Mouse (Mus musculus) central nervous system, embryonic 11.5 days (tissue): ENCODE results near the gene Krtap20-2. TPM values are rescaled to one million over a fixed set of nuclear protein-coding genes. Genes with fewer than 3 reads are reported as not detected.

Experiments used
- polyA plus RNA-seq: library from polyadenylated mRNA; depleted of rRNA; stranded (reverse); fragments of >200 nt; gene quantifications from 2 replicates; pipeline ENCODE4 v1.2.3, GENCODE M21; 2012; rRNA removed

The Krtap20-2 gene
- not detected in 2 replicates for polyA plus RNA-seq

GRCm38 (mm10) chr16:89205561-89205960, at the start of gene Krtap20-2:
Gene Krtap20-2, plus strand, starts transcription at chr16:89205861.

GRCm38 (mm10) chr16:89157652-89158051, 48.0 kb upstream of the Krtap20-2 start, which contains the start of gene Gm9789:
Gene Gm9789, plus strand, starts transcription at chr16:89157952.

GRCm38 (mm10) chr16:89169190-89169589, 36.5 kb upstream of the Krtap20-2 start, which contains the start of gene Gm7735:
Gene Gm7735, plus strand, starts transcription at chr16:89169490.

GRCm38 (mm10) chr16:89174435-89174834, 31.2 kb upstream of the Krtap20-2 start, which contains the start of gene 1110057P08Rik:
Gene 1110057P08Rik, plus strand, starts transcription at chr16:89174735.

Other genes with a start within 250 kb of the Krtap20-2 start
- gene Krtap16-3, start 243.0 kb upstream of the Krtap20-2 start, polyA plus RNA-seq: not detected in 2 replicates
- not detected in 2 replicates for gene Krtap22-2, start 195.1 kb upstream of the Krtap20-2 start, polyA plus RNA-seq
- gene Gm10229, start 190.6 kb upstream of the Krtap20-2 start, polyA plus RNA-seq: not detected in 2 replicates
- not detected in 2 replicates for gene Krtap6-1, start 174.2 kb upstream of the Krtap20-2 start, polyA plus RNA-seq
- gene Gm10228, start 164.4 kb upstream of the Krtap20-2 start, polyA plus RNA-seq: not detected in 2 replicates
- not detected in 2 replicates for gene Krtap6-5, start 158.0 kb upstream of the Krtap20-2 start, polyA plus RNA-seq
- gene 1110025L11Rik, start 141.9 kb upstream of the Krtap20-2 start, polyA plus RNA-seq: not detected in 2 replicates
- not detected in 2 replicates for gene Krtap6-3, start 121.8 kb upstream of the Krtap20-2 start, polyA plus RNA-seq
- not detected in 2 replicates for gene Gm6358, start 65.0 kb upstream of the Krtap20-2 start, polyA plus RNA-seq
- not detected in 2 replicates for gene Gm10061, start 54.8 kb upstream of the Krtap20-2 start, polyA plus RNA-seq
- not detected in 2 replicates for gene Gm9789, start 47.9 kb upstream of the Krtap20-2 start, polyA plus RNA-seq
- not detected in 2 replicates for gene Gm7735, start 36.4 kb upstream of the Krtap20-2 start, polyA plus RNA-seq
- gene 1110057P08Rik, start 31.1 kb upstream of the Krtap20-2 start, polyA plus RNA-seq: not detected in 2 replicates
- gene Krtap21-1, start 198.0 kb downstream of the Krtap20-2 start, polyA plus RNA-seq: not detected in 2 replicates
- not detected in 2 replicates for gene Krtap6-2, start 214.2 kb downstream of the Krtap20-2 start, polyA plus RNA-seq